Mouse (Mus musculus): Measurements from ENCODE around the gene Podn. TPM values are rescaled to one million over a fixed set of nuclear protein-coding genes. Genes with fewer than 3 reads are reported as not detected.
"Not testable (repeated sequence)": the region's sequence is repeated elsewhere in the genome, so short reads cannot be mapped to it uniquely, and the experiment has no call there.

Gene Podn
- 0.90 and 1.4 TPM in 2 replicates for polyA plus RNA-seq (2015; fragmentation: Nextera tagmentation; extraction: Ambion mirVana)

- Histone ChIP-seq H3K27ac (no peak within 1 kb of the TSS), H3K9me3 (no peaks in the 10 kb centered on the region), H3K9ac (no peak within 1 kb of the TSS), H3K27me3 (no peaks in the 10 kb centered on the region), H3K36me3 (peaks cover 14% of the 10 kb centered on the region), H3K4me2 (no peak within 1 kb of the TSS), H3K4me1 (no peaks in the 10 kb centered on the region), H3K4me3 (no peak within 1 kb of the TSS)
- ATAC-seq (ENCODE audit: insufficient number of reproducible peaks, insufficient read depth, low FRiP score, low TSS enrichment, low read depth): no peak
- 82% methylated on average over 4 of the region's 4 CpGs for WGBS
Measured at GRCm38 (mm10) chr4:108096345-108096744, at the start of gene Podn. TSS of gene Podn (minus strand) at chr4:108096445.

- not testable (repeated sequence) for H3K4me2 ChIP-seq; H3K27me3 ChIP-seq; H3K4me3 ChIP-seq; H3K9ac ChIP-seq; ATAC-seq (ENCODE audit: insufficient number of reproducible peaks, insufficient read depth, low FRiP score, low TSS enrichment, low read depth); H3K36me3 ChIP-seq; H3K4me1 ChIP-seq; H3K27ac ChIP-seq; H3K9me3 ChIP-seq
- 30% methylated on average over 3 of the region's 3 CpGs for WGBS
Measured at GRCm38 (mm10) chr4:108145554-108145953, 49.3 kb upstream of the Podn start.

DNA sequence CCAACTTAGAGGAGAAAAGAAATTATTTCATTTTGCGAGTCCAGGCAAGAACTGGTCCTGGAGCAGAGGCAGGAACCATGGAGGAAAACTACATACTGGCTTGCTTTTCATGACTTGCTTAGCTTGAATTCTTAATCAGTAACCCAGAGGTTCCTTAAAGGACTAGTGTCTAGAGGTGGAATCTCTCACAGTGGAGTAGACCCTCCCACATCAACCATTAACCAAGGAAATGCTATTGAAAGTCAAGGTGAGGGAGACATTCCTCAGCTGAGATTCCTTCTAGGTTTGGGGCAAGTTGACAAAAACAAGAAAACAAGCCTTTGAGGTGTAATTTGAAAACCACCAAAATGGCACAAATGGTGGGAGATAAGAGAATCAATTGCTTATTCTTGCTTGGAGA is 48.6 kb upstream of the Podn start, which contains the start of gene Scp2:
Scp2 (minus strand) TSS at position 119 of the 400 bp plus-strand sequence.
- no peaks in the 10 kb centered on the region for H3K36me3 ChIP-seq
- no peaks in the 10 kb centered on the region for H3K27me3 ChIP-seq
- H3K9ac ChIP-seq: no peak within 1 kb of the TSS
- no peak for ATAC-seq (ENCODE audit: insufficient number of reproducible peaks, insufficient read depth, low FRiP score, low TSS enrichment, low read depth)
- 0 out of 2 replicates have a peak, but pooled peaks cover 5% of the 10 kb centered on the region for H3K9me3 ChIP-seq
- no peak within 1 kb of the TSS for H3K4me3 ChIP-seq
- H3K4me1 ChIP-seq: no peaks in the 10 kb centered on the region
- no peak within 1 kb of the TSS for H3K27ac ChIP-seq
- WGBS: 75% methylated on average over 1 of the region's 1 CpGs
- H3K4me2 ChIP-seq: no peak within 1 kb of the TSS

GRCm38 (mm10) chr4:108143778-108144177 is 47.5 kb upstream of the Podn start:
- Histone ChIP-seq H3K4me3 (no peak overlapping the region), H3K4me1 (no peaks in the 10 kb centered on the region), H3K27ac (no peak overlapping the region), H3K9me3 (0 out of 2 replicates have a peak, but pooled peaks cover 5% of the 10 kb centered on the region), H3K36me3 (no peaks in the 10 kb centered on the region), H3K9ac (no peak overlapping the region), H3K4me2 (no peak overlapping the region), H3K27me3 (no peaks in the 10 kb centered on the region)
- no peak for ATAC-seq (ENCODE audit: insufficient number of reproducible peaks, insufficient read depth, low FRiP score, low TSS enrichment, low read depth)

DNA sequence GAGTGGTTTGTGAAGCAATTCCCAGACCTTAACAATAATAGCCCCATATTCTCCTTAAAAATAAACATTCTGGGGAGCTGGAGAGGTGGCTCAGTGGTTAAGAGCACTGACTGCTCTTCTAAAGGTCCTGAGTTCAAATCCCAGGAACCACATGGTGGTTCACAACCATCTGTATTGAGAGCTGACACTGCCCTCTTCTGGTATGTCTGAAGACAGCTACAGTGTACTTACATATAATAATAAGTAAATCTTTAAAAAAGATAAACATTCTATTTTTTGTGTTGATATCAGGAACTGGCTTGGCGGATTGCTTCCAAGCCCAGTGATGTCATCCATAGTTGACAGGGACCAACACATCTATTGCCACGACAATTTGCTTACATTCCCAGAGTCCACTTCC is 46.9 kb upstream of the Podn start:
- not testable (repeated sequence) for H3K27me3 ChIP-seq; H3K9ac ChIP-seq; H3K9me3 ChIP-seq; H3K36me3 ChIP-seq; H3K27ac ChIP-seq; H3K4me1 ChIP-seq; ATAC-seq (ENCODE audit: insufficient number of reproducible peaks, insufficient read depth, low FRiP score, low TSS enrichment, low read depth); H3K4me2 ChIP-seq; H3K4me3 ChIP-seq
- WGBS: 89% methylated on average over 2 of the region's 2 CpGs

DNA sequence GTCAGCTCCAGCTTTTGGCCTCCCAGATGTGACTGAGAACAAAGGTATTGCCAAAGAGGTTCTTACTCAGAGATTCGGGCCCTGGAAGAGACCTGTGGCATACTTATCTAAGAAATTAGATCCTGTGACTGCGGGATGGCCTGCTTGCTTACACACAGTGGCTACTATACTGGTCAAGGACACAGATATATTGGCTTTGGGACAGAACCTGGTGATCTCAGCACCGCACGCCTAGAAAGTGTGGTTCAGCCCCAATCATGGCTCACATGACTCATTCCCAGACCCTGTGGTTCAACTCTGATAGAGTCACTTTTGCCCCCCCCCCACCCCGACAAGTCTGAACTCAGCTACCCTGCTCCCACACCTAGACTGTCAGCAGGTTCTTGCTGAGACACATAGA is 40.7 kb upstream of the Podn start:
- Histone ChIP-seq H3K4me3 (no peak overlapping the region), H3K9me3 (no peaks in the 10 kb centered on the region), H3K4me1 (no peaks in the 10 kb centered on the region), H3K9ac (no peak overlapping the region), H3K27me3 (no peaks in the 10 kb centered on the region), H3K27ac (no peak overlapping the region), H3K36me3 (no peaks in the 10 kb centered on the region), H3K4me2 (no peak overlapping the region)
- ATAC-seq (ENCODE audit: insufficient number of reproducible peaks, insufficient read depth, low FRiP score, low TSS enrichment, low read depth): no peak
- 86% methylated on average over 5 of the region's 5 CpGs for WGBS

DNA sequence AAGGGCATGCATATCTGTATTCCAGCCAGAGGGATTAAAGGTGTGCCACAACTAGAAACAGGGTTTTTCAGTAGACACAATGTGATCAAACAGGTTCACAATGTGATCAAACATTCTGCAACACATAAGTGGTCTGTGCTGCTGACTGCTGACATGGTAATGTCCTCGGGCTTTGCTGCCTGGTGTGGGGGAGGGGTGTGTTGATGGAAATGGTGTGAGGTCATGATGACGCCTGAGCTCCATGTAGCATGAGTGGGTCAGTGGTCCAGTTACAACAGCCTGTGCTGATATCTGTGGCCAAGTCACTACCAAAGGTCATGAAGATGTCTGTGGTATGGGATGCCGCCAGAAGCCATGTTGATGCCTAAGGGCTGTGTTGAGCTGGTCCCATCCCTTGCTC is 34.2 kb upstream of the Podn start:
- Histone ChIP-seq H3K36me3 (no peaks in the 10 kb centered on the region), H3K27ac (no peak overlapping the region), H3K4me2 (no peak overlapping the region), H3K9ac (no peak overlapping the region), H3K27me3 (no peaks in the 10 kb centered on the region), H3K4me1 (no peaks in the 10 kb centered on the region), H3K4me3 (no peak overlapping the region), H3K9me3 (no peaks in the 10 kb centered on the region)
- ATAC-seq (ENCODE audit: insufficient number of reproducible peaks, insufficient read depth, low FRiP score, low TSS enrichment, low read depth): no peak
- 83% methylated on average over 3 of the region's 3 CpGs for WGBS

- no peak for ATAC-seq (ENCODE audit: insufficient number of reproducible peaks, insufficient read depth, low FRiP score, low TSS enrichment, low read depth)
- 83% methylated on average over 2 of the region's 2 CpGs for WGBS
Measured at GRCm38 (mm10) chr4:108128339-108128738, 32.1 kb upstream of the Podn start.

DNA sequence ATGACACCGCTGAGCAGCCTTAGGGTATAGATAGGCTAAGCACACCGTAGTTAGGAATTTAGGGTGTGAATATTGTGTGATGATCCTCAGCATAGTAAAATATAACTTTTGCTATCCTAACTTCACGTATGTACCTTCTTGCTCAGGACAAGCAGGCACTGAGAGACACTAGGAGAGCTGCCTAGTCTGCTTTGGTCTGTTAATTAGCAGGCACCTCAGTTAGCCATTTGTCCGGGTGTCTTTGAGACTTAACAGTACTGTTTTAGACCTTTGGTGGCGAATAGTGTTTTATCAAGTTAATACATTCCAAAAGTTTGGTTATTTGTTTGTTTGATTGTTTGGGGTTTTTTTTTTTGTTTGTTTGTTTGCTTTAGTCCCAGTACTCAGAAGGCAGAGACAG is 31.3 kb upstream of the Podn start:
- no peak for ATAC-seq (ENCODE audit: insufficient number of reproducible peaks, insufficient read depth, low FRiP score, low TSS enrichment, low read depth)

More at GRCm38 (mm10) chr4:108128339-108128738, 32.1 kb upstream of the Podn start:
- Histone ChIP-seq H3K27me3 (no peaks in the 10 kb centered on the region), H3K4me1 (no peaks in the 10 kb centered on the region), H3K27ac (no peak overlapping the region), H3K4me2 (no peak overlapping the region), H3K9me3 (no peaks in the 10 kb centered on the region), H3K36me3 (no peaks in the 10 kb centered on the region), H3K9ac (no peak overlapping the region), H3K4me3 (no peak overlapping the region)

DNA sequence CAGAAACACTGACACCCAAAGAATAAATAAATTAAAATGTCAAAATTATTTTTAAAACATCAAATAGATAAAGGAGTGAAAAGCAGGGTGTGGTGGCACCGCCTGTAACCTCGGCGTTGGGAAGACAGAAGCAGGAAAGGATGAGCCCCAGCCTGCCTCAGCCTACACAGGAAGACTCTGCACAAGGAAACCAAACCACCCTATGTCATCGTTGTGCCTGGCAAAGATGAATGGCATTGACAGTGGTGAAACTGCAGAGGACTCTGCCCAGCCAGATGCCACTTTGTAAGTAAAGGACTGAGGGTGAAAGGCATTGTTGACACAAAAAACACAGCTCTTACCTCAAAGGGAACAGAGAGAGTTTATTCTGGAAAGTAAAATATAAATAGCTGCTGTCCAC is 30.0 kb upstream of the Podn start:
- H3K4me2 ChIP-seq: no peak overlapping the region
- no peaks in the 10 kb centered on the region for H3K9me3 ChIP-seq
- no peaks in the 10 kb centered on the region for H3K27me3 ChIP-seq
- H3K36me3 ChIP-seq: no peaks in the 10 kb centered on the region
- H3K9ac ChIP-seq: no peak overlapping the region
- H3K27ac ChIP-seq: no peak overlapping the region
- ATAC-seq (ENCODE audit: insufficient number of reproducible peaks, insufficient read depth, low FRiP score, low TSS enrichment, low read depth): no peak
- WGBS: 92% methylated on average over 4 of the region's 4 CpGs
- no peak overlapping the region for H3K4me3 ChIP-seq
- H3K4me1 ChIP-seq: no peaks in the 10 kb centered on the region

More for the DNA sequence above, 31.3 kb upstream of the Podn start:
- H3K4me2 ChIP-seq: no peak overlapping the region
- H3K36me3 ChIP-seq: no peaks in the 10 kb centered on the region
- H3K4me1 ChIP-seq: no peaks in the 10 kb centered on the region
- H3K27ac ChIP-seq: no peak overlapping the region
- no peaks in the 10 kb centered on the region for H3K9me3 ChIP-seq
- H3K4me3 ChIP-seq: no peak overlapping the region
- no peaks in the 10 kb centered on the region for H3K27me3 ChIP-seq
- H3K9ac ChIP-seq: no peak overlapping the region
- WGBS: 86% methylated on average over 5 of the region's 5 CpGs

GRCm38 (mm10) chr4:108124104-108124503 is 27.9 kb upstream of the Podn start:
- no peak overlapping the region for H3K4me2 ChIP-seq
- H3K36me3 ChIP-seq: no peaks in the 10 kb centered on the region

DNA sequence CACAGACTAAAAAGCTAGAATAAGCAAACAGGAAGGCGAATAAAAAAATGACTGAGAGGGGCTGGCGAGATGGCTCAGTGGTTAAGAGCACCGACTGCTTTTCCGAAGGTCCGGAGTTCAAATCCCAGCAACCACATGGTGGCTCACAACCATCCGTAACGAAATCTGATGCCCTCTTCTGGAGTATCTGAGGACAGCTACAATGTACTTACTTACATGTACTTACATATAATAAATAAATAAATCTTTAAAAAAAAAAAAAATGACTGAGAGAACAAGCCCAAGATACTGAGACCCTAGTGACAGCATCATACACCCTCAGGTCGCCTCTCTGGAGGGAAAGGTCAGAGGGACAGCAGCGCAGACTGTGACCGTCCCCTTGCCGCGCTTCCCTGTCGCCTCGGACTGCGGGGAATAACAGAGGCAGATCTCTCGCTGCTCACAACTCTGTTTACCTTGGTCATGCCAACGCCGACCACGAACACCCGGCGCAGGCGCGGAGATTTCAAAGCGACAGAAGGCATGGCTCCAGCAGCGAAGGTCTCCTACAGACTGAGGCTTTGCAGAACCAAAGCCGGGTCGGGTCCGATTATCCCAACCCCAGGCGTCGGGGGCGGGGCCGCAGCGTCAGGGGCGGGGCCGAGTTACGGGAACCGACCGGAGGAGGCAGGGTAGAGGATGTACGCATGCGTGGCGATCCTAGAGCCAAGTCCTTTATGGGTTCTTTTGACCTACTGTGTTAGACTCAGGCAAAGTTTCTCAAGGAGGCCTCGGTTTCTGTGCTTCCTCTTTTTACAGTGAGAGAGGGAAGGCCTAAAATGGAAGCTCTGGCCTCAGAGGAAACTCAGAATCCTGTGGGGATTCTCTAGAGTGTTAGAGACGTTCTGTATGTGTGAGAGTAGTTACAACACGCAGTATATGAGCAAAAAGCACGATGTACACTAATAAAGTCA is 22.0 kb upstream of the Podn start:
- Histone ChIP-seq H3K27me3 (no peaks in the 10 kb centered on the region), H3K4me1 (no peaks in the 10 kb centered on the region), H3K4me3 (peak overlapping the region; percentile 65), H3K36me3 (no peaks in the 10 kb centered on the region), H3K9ac (peak overlapping the region; percentile 75), H3K9me3 (no peaks in the 10 kb centered on the region), H3K4me2 (peak overlapping the region; percentile 63), H3K27ac (peak overlapping the region; percentile 78)
- 12% methylated on average over 45 of the region's 45 CpGs for WGBS
- peak; percentile 83 for ATAC-seq (ENCODE audit: insufficient number of reproducible peaks, insufficient read depth, low FRiP score, low TSS enrichment, low read depth)

More at GRCm38 (mm10) chr4:108124104-108124503, 27.9 kb upstream of the Podn start:
- Histone ChIP-seq H3K27me3 (no peaks in the 10 kb centered on the region), H3K27ac (no peak overlapping the region), H3K9me3 (no peaks in the 10 kb centered on the region), H3K4me3 (no peak overlapping the region), H3K4me1 (no peaks in the 10 kb centered on the region), H3K9ac (no peak overlapping the region)
- 97% methylated on average over 1 of the region's 1 CpGs for WGBS
- ATAC-seq (ENCODE audit: insufficient number of reproducible peaks, insufficient read depth, low FRiP score, low TSS enrichment, low read depth): no peak

Measured in embryonic facial prominence, embryonic 13.5 days (tissue).